Mouse (Mus musculus): ENCODE results near the gene Anapc5. TPM values are rescaled to one million over a fixed set of nuclear protein-coding genes. Genes with fewer than 3 reads are reported as not detected.

Anapc5 gene
- polyA plus RNA-seq, 1 experiment = 397 TPM

- Histone ChIP-seq H3K9ac (ENCODE audit: low read depth, poor library complexity, severe bottlenecking) (no peak overlapping the region), H3K9me3 (replicated peaks; ENCODE audit: control insufficient read depth, insufficient read depth, low read length, poor library complexity, severe bottlenecking) (no peaks in the 10 kb centered on the region), H3K36me3 (ENCODE audit: control insufficient read depth, insufficient read depth, low read length, poor library complexity, severe bottlenecking) (peaks cover 64% of the 10 kb centered on the region), H3K27ac (ENCODE audit: insufficient read depth, low read length) (no peak overlapping the region), H3K4me1 (ENCODE audit: control insufficient read depth, insufficient read depth, low read length) (no peaks in the 10 kb centered on the region), H3K27me3 (ENCODE audit: control insufficient read depth, insufficient read depth, low read length, poor library complexity, severe bottlenecking) (no peaks in the 10 kb centered on the region), H3K4me3 (ENCODE audit: low read depth, low read length) (no peak overlapping the region)
- no peak for TF ChIP-seq EP300 (IDR thresholded peaks at IDR 0.05; ENCODE audit: insufficient read depth, low read depth, low read length)
- TF ChIP-seq CTCF (IDR thresholded peaks at IDR 0.05; ENCODE audit: low read depth, low read length) = no peak
- no peak for TF ChIP-seq POLR2A (IDR thresholded peaks at IDR 0.05; ENCODE audit: insufficient read depth, low read length)
These were observed 15.6 kb downstream of the Anapc5 start for GRCm38 (mm10) chr5:122805503-122805902.

GRCm38 (mm10) chr5:122802706-122803105 lies 18.4 kb downstream of the Anapc5 start:
- no peak overlapping the region for H3K4me3 ChIP-seq (ENCODE audit: low read depth, low read length)
- no peak overlapping the region for H3K27ac ChIP-seq (ENCODE audit: insufficient read depth, low read length)
- no peak for TF ChIP-seq CTCF (IDR thresholded peaks at IDR 0.05; ENCODE audit: low read depth, low read length)
- no peak for TF ChIP-seq EP300 (IDR thresholded peaks at IDR 0.05; ENCODE audit: insufficient read depth, low read depth, low read length)
- no peak for TF ChIP-seq POLR2A (IDR thresholded peaks at IDR 0.05; ENCODE audit: insufficient read depth, low read length)
- peaks cover 3% of the 10 kb centered on the region for H3K4me1 ChIP-seq (ENCODE audit: control insufficient read depth, insufficient read depth, low read length)
- H3K9ac ChIP-seq (ENCODE audit: low read depth, poor library complexity, severe bottlenecking) = no peak overlapping the region
- H3K9me3 ChIP-seq (replicated peaks; ENCODE audit: control insufficient read depth, insufficient read depth, low read length, poor library complexity, severe bottlenecking) = no peaks in the 10 kb centered on the region
- H3K36me3 ChIP-seq (ENCODE audit: control insufficient read depth, insufficient read depth, low read length, poor library complexity, severe bottlenecking) = peaks cover 60% of the 10 kb centered on the region
- H3K27me3 ChIP-seq (ENCODE audit: control insufficient read depth, insufficient read depth, low read length, poor library complexity, severe bottlenecking) = no peaks in the 10 kb centered on the region

- TF ChIP-seq POLR2A (IDR thresholded peaks at IDR 0.05; ENCODE audit: insufficient read depth, low read length) (no peak), EP300 (IDR thresholded peaks at IDR 0.05; ENCODE audit: insufficient read depth, low read depth, low read length) (no peak), CTCF (IDR thresholded peaks at IDR 0.05; ENCODE audit: low read depth, low read length) (no peak)
- Histone ChIP-seq H3K9me3 (replicated peaks; ENCODE audit: control insufficient read depth, insufficient read depth, low read length, poor library complexity, severe bottlenecking) (no peaks in the 10 kb centered on the region), H3K4me3 (ENCODE audit: low read depth, low read length) (no peak overlapping the region), H3K9ac (ENCODE audit: low read depth, poor library complexity, severe bottlenecking) (no peak overlapping the region), H3K36me3 (ENCODE audit: control insufficient read depth, insufficient read depth, low read length, poor library complexity, severe bottlenecking) (peaks cover 59% of the 10 kb centered on the region), H3K27ac (ENCODE audit: insufficient read depth, low read length) (no peak overlapping the region), H3K4me1 (ENCODE audit: control insufficient read depth, insufficient read depth, low read length) (peaks cover 3% of the 10 kb centered on the region), H3K27me3 (ENCODE audit: control insufficient read depth, insufficient read depth, low read length, poor library complexity, severe bottlenecking) (no peaks in the 10 kb centered on the region)
These were observed 19.5 kb downstream of the Anapc5 start for GRCm38 (mm10) chr5:122801684-122802083.

- Histone ChIP-seq H3K27me3 (ENCODE audit: control insufficient read depth, insufficient read depth, low read length, poor library complexity, severe bottlenecking) (no peaks in the 10 kb centered on the region), H3K27ac (ENCODE audit: insufficient read depth, low read length) (no peak overlapping the region), H3K9me3 (replicated peaks; ENCODE audit: control insufficient read depth, insufficient read depth, low read length, poor library complexity, severe bottlenecking) (no peaks in the 10 kb centered on the region), H3K4me3 (ENCODE audit: low read depth, low read length) (no peak overlapping the region), H3K9ac (ENCODE audit: low read depth, poor library complexity, severe bottlenecking) (no peak overlapping the region), H3K4me1 (ENCODE audit: control insufficient read depth, insufficient read depth, low read length) (peaks cover 3% of the 10 kb centered on the region), H3K36me3 (ENCODE audit: control insufficient read depth, insufficient read depth, low read length, poor library complexity, severe bottlenecking) (peaks cover 56% of the 10 kb centered on the region)
- no peak for TF ChIP-seq POLR2A (IDR thresholded peaks at IDR 0.05; ENCODE audit: insufficient read depth, low read length)
- TF ChIP-seq CTCF (IDR thresholded peaks at IDR 0.05; ENCODE audit: low read depth, low read length) = no peak
- TF ChIP-seq EP300 (IDR thresholded peaks at IDR 0.05; ENCODE audit: insufficient read depth, low read depth, low read length) = no peak
These were observed 20.7 kb downstream of the Anapc5 start for GRCm38 (mm10) chr5:122800345-122801010.

GRCm38 (mm10) chr5:122799379-122800344 lies 21.5 kb downstream of the Anapc5 start:
- TF ChIP-seq CTCF (IDR thresholded peaks at IDR 0.05; ENCODE audit: low read depth, low read length) (no peak), POLR2A (IDR thresholded peaks at IDR 0.05; ENCODE audit: insufficient read depth, low read length) (no peak), EP300 (IDR thresholded peaks at IDR 0.05; ENCODE audit: insufficient read depth, low read depth, low read length) (no peak)
- Histone ChIP-seq H3K9me3 (replicated peaks; ENCODE audit: control insufficient read depth, insufficient read depth, low read length, poor library complexity, severe bottlenecking) (no peaks in the 10 kb centered on the region), H3K4me3 (ENCODE audit: low read depth, low read length) (no peak overlapping the region), H3K27me3 (ENCODE audit: control insufficient read depth, insufficient read depth, low read length, poor library complexity, severe bottlenecking) (no peaks in the 10 kb centered on the region), H3K36me3 (ENCODE audit: control insufficient read depth, insufficient read depth, low read length, poor library complexity, severe bottlenecking) (peaks cover 48% of the 10 kb centered on the region), H3K9ac (ENCODE audit: low read depth, poor library complexity, severe bottlenecking) (no peak overlapping the region), H3K27ac (ENCODE audit: insufficient read depth, low read length) (no peak overlapping the region), H3K4me1 (ENCODE audit: control insufficient read depth, insufficient read depth, low read length) (peaks cover 3% of the 10 kb centered on the region)
